Mouse (Mus musculus): Measurements from ENCODE around the gene Asic1.

Asic1 gene

GRCm38 (mm10) chr15:99670154-99670821 lies at the start of gene Asic1:
Gene Asic1, plus strand, starts transcription at chr15:99670368.
- DNase-seq (ENCODE audit: low spot score in 2 of 2), result no peak

- DNase-seq (ENCODE audit: low spot score in 2 of 2), result no peak
Observed at GRCm38 (mm10) chr15:99622063-99622462, 48.1 kb upstream of the Asic1 start.

DNA sequence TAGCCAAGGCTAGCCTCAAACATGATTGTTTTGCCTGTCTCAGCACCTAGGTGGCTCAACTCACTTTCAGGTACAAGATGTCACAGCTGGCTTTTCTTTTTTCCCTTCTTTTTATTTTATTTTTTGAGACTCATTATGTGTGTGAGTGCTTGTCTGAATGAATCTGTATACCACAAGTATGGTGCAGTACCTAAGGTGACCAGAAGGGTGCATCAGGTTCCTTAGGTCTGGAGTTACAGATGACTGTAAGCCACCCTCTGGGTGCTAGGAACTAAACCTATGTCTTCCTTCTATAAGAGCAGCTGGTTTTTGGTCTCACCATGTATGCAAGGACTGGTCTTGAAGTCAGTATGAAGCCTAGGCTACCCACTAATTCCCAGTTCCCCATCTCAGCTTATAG lies 38.5 kb upstream of the Asic1 start:
- no peak for DNase-seq (ENCODE audit: low spot score in 2 of 2)

DNA sequence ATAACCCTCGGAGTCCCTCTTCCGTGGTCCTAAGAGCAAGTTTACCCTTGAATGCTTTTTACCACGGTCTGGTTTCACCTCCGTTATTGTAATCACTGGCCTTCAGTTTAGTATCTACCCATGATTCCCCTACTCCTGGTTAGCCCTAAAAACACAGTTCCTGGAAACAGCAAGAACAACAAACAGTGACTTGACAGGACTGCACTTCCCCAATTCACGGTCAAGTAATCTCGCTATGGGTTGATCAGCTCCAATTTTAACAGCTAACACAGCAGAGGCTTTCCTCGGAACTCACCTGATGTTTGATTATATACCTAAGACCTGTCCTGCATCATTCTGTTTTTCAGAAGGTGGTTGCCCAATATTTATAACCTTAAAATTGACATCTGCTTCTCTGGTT lies 35.5 kb upstream of the Asic1 start:
- no peak for DNase-seq (ENCODE audit: low spot score in 2 of 2)

- DNase-seq (ENCODE audit: low spot score in 2 of 2), result no peak
Observed at GRCm38 (mm10) chr15:99637405-99638123, 32.6 kb upstream of the Asic1 start.

GRCm38 (mm10) chr15:99638124-99638485 lies 32.1 kb upstream of the Asic1 start:
- DNase-seq (ENCODE audit: low spot score in 2 of 2), result no peak

- no peak for DNase-seq (ENCODE audit: low spot score in 2 of 2)
Observed at GRCm38 (mm10) chr15:99642622-99643021, 27.5 kb upstream of the Asic1 start.

DNA sequence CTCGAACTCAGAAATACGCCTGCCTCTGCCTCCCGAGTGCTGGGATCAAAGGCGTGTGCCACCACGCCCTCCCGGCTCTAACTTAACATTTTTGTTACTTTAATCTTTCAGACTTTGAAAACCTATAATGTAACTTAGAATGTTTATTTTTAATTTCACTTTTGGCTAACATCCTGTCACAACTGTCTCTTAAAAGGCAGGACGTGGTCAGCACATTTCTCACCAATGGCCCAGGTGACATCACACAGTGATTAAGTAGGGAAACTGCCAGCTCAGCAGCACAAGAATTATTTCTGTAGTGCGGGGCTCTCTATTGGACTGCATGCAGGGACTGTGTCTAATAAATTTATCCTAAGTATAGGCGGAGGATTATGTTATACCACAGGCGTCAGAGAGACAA lies 26.3 kb upstream of the Asic1 start:
- peak; percentile 64 to 85 for DNase-seq (ENCODE audit: low spot score in 2 of 2)

- DNase-seq (ENCODE audit: low spot score in 2 of 2), result peak; percentile 54 to 57
Observed at GRCm38 (mm10) chr15:99644776-99645175, 25.4 kb upstream of the Asic1 start.

- DNase-seq (ENCODE audit: low spot score in 2 of 2), result no peak
Observed at GRCm38 (mm10) chr15:99648326-99648725, 21.8 kb upstream of the Asic1 start.

GRCm38 (mm10) chr15:99649067-99649761 lies 21.0 kb upstream of the Asic1 start:
- no peak for DNase-seq (ENCODE audit: low spot score in 2 of 2)

DNA sequence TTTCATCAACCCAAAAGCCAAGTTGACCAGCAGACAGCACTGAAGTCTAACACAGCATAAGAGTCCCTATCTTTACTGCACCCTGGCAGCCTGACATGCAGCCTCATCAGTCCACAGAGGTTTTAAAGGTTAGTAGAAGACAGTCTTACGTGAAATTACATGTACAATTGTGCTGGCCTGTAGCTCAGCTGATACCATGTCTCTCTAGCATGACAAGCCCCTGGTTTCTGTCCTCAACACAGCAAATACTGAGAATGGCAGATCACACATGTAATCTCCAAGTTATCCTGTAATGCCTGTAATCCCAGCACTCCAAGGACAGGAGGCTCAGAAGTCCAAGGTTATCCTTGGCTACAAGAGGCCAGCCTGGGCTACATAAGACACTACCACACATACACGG lies 19.9 kb upstream of the Asic1 start:
- DNase-seq (ENCODE audit: low spot score in 2 of 2), result no peak

GRCm38 (mm10) chr15:99651163-99651872 lies 18.9 kb upstream of the Asic1 start, which contains the start of gene Racgap1:
Gene Racgap1, minus strand, starts transcription at chr15:99651656.
- DNase-seq (ENCODE audit: low spot score in 2 of 2), result peak; percentile 96 to 97

DNA sequence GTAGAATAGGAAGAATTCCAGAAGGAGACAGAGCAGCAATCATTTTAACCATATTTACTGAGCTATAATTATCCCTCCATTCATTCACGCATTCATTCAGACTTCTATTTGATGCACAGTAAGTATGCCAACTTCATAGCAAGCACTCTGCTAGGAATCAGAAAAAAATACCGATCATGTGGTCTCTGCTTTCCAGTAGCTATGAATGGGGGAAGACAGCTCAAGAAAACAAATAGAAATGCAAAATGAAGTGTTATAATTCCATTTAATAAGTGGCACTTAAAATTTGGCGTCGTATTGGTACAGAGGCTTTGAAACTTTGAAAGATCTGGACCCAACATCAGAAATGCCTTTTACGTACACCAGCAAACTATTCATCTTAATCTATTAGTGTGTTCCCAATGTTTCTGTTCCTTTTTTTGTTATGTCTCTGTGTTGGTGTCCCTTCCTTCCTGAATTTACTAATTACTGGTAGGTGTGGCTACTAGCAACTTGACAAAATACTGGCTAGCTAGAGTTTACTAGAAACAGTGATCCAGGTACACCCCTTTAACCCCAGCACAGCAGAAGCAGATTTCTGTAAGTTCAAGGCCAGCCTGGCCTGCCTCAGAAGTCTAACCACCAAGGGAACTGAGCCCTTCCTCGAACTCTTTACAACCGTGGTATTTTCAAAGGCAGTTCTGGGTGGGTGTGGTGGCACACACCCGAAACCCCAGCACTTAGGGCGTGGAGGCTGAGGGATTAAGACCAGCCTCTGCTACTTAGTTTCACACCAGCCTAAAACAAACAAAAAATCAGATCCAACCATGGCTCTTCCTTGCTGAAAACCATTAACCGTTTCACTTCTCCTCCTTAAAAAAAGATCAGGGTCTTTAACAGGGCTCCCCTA lies 17.9 kb upstream of the Asic1 start:
- no peak for DNase-seq (ENCODE audit: low spot score in 2 of 2)

DNA sequence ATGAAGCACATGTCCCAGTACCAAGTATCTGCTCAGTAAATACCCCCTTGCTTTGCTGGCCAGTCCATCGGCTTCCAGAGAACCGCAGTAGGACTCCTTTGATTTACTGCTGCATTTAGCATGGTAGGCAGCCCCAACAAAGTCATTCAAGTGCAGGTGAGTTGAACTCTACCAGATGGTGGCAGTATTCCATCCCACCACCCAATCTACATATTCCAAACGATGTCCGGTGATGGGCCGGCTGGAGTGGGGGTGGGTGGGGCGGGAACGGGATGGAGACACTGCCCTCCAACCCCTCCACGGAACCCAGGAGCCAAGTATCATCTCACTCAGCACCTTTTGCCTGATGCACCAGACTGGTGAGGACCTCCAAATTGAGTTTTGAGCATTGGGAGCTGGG lies 16.9 kb upstream of the Asic1 start:
- DNase-seq (ENCODE audit: low spot score in 2 of 2), result no peak

GRCm38 (mm10) chr15:99653876-99654275 lies 16.3 kb upstream of the Asic1 start:
- no peak for DNase-seq (ENCODE audit: low spot score in 2 of 2)

- DNase-seq (ENCODE audit: low spot score in 2 of 2), result no peak
Observed at GRCm38 (mm10) chr15:99655956-99656355, 14.2 kb upstream of the Asic1 start.

- no peak for DNase-seq (ENCODE audit: low spot score in 2 of 2)
Observed at GRCm38 (mm10) chr15:99658437-99658836, 11.7 kb upstream of the Asic1 start.

DNA sequence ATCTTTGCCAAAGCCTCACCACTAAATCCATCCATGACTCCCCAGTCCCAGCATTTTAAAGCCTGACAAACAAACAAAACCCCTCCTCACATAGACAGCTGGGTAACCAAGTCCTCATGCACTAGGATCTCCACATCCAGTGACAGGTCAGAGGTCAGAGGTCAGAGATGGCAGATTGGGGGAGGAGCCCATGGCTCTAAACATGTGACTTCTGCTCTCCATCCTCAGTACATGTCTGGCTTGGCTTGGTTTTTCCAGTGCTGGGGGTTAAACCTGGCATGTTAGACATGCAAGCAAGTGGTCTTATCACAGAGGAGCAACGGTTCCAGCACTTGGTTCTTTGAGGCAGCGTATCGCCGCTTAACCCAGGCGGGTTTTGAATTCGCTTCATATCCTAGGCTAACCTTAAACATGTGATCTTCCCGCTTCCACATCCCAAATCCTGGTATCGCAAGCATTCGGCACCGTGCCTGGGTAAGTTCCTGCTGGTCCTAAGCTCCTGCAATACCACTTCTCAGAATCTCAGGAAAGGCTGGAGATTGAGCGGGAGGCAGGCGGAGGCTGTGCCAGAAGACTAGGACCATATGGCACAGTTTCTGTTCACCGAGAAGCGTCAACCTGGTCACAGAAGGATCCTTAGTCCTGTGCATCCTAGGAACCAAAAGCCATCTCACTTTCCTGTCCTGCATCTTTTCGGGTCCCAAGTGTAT lies 8.9 kb upstream of the Asic1 start:
- no peak for DNase-seq (ENCODE audit: low spot score in 2 of 2)

GRCm38 (mm10) chr15:99662371-99662770 lies 7.8 kb upstream of the Asic1 start:
- DNase-seq (ENCODE audit: low spot score in 2 of 2), result no peak
